Mouse (Mus musculus) ES-E14 (cell line): ENCODE measurements around the gene Mast3.

ENCODE experiments used
- CHD2 ChIP-seq: IDR thresholded peaks from 2 replicates; pipeline ENCODE4 v1.6.1; 2014; ENCODE audit warnings: mild to moderate bottlenecking, low read depth, low read length, inconsistent platforms
- ZNF384 ChIP-seq: IDR thresholded peaks from 2 replicates; pipeline ENCODE4 v1.6.1; 2012; ENCODE audit warnings: low read depth, low read length, inconsistent platforms

- TF ChIP-seq CHD2 (no peak), ZNF384 (no peak)
Measured at GRCm38 (mm10) chr8:70772890-70773289, 32.0 kb downstream of the Mast3 start.
